Mouse (Mus musculus): ENCODE measurements around the gene Spaca4.

DNA sequence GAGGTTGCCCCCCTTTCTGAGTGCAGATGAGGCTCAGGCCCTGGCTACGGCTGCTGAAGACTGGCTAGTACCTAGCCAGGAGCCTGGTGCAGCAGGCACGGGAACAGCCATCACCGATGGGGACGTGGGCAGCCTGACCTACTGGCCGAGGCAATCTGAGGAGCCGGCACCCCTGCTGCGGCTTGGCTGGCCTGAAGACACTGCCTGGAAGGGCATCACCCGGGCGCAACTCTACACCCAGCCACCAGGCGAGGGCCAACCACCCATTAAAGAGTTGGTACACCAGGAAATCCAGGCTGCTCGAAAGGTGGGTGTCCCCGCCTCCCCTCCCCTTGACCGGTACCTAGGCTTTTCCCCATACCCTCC lies 3.3 kb downstream of the Spaca4 start:
- TF ChIP-seq CTCF (IDR thresholded peaks at IDR 0.05; ENCODE audit: extremely low read depth, insufficient read length, insufficient replicate concordance, low read depth, low read length) (no peak), POLR2A (IDR thresholded peaks at IDR 0.05; ENCODE audit: low read depth, low read length) (no peak)

Measured in small intestine, adult 2 months (tissue).